Mouse (Mus musculus) testis, adult 2 months (tissue): Measurements from ENCODE around the gene Fam174b.

Experiments used
- CTCF ChIP-seq: fragments of 200-500 bp; IDR thresholded peaks from 2 replicates; pipeline ENCODE4 v1.5.1; 2012; ENCODE audit warnings: low read depth, mild to moderate bottlenecking, inconsistent platforms, low read length, moderate library complexity; ENCODE audit not compliant: control insufficient read depth, insufficient read depth, insufficient replicate concordance
- POLR2A ChIP-seq: fragments of 200-500 bp; IDR thresholded peaks from 2 replicates; pipeline ENCODE4 v1.6.1; 2012; ENCODE audit warnings: low read depth, mild to moderate bottlenecking, inconsistent platforms, low read length, moderate library complexity; ENCODE audit not compliant: control insufficient read depth

GRCm38 (mm10) chr7:73736046-73736445 is 4.1 kb upstream of the Fam174b start:
- TF ChIP-seq CTCF (no peak), POLR2A (no peak)
